Mouse (Mus musculus): ENCODE data around the gene Gpc4. TPM values are rescaled to one million over a fixed set of nuclear protein-coding genes. Genes with fewer than 3 reads are reported as not detected.

The Gpc4 gene
- total RNA-seq, 4 experiments from 2014 or later = 87.2 to 214 (median 143) TPM

GRCm38 (mm10) chrX:52145563-52145962, 19.5 kb downstream of the Gpc4 start:
- no peak for DNase-seq

GRCm38 (mm10) chrX:52144491-52144890, 20.6 kb downstream of the Gpc4 start:
- DNase-seq = no peak

GRCm38 (mm10) chrX:52140316-52140715, 24.7 kb downstream of the Gpc4 start:
- no peak for DNase-seq

- DNase-seq = no peak
Observed at GRCm38 (mm10) chrX:52138461-52139075, 26.5 kb downstream of the Gpc4 start.

- no peak for DNase-seq
Observed at GRCm38 (mm10) chrX:52138033-52138432, 27.0 kb downstream of the Gpc4 start.

GRCm38 (mm10) chrX:52136525-52136924, 28.5 kb downstream of the Gpc4 start:
- no peak for DNase-seq

GRCm38 (mm10) chrX:52129604-52130003, 35.4 kb downstream of the Gpc4 start:
- no peak for DNase-seq

GRCm38 (mm10) chrX:52128794-52129193, 36.3 kb downstream of the Gpc4 start:
- DNase-seq = no peak

GRCm38 (mm10) chrX:52113651-52114050, 51.4 kb downstream of the Gpc4 start:
- DNase-seq = no peak

- no peak for DNase-seq
Observed at GRCm38 (mm10) chrX:52109663-52110062, 55.4 kb downstream of the Gpc4 start.

- no peak for DNase-seq
Observed at GRCm38 (mm10) chrX:52108966-52109365, 56.1 kb downstream of the Gpc4 start.

GRCm38 (mm10) chrX:52103771-52104170, 61.3 kb downstream of the Gpc4 start:
- DNase-seq = no peak

- no peak for DNase-seq
Observed at GRCm38 (mm10) chrX:52101940-52102339, 63.1 kb downstream of the Gpc4 start.

GRCm38 (mm10) chrX:52101445-52101844, 63.6 kb downstream of the Gpc4 start:
- DNase-seq = no peak

- DNase-seq = no peak
Observed at GRCm38 (mm10) chrX:52087726-52088348, 77.2 kb downstream of the Gpc4 start.

- no peak for DNase-seq
Observed at GRCm38 (mm10) chrX:52086885-52087573, 78.0 kb downstream of the Gpc4 start.

- no peak for DNase-seq
Observed at GRCm38 (mm10) chrX:52083557-52083956, 81.5 kb downstream of the Gpc4 start.

- DNase-seq = no peak
Observed at GRCm38 (mm10) chrX:52072410-52072809, 92.6 kb downstream of the Gpc4 start.

- no peak for DNase-seq
Observed at GRCm38 (mm10) chrX:52053416-52053815, 111.6 kb downstream of the Gpc4 start.

GRCm38 (mm10) chrX:52052011-52052410, 113.0 kb downstream of the Gpc4 start:
- peak; percentile 28 for DNase-seq

- DNase-seq = no peak
Observed at GRCm38 (mm10) chrX:52050941-52051340, 114.1 kb downstream of the Gpc4 start.

GRCm38 (mm10) chrX:52039875-52040274, 125.2 kb downstream of the Gpc4 start:
- no peak for DNase-seq

- DNase-seq = no peak
Observed at GRCm38 (mm10) chrX:52030146-52030545, 134.9 kb downstream of the Gpc4 start.

GRCm38 (mm10) chrX:52017660-52018059, 147.4 kb downstream of the Gpc4 start:
- DNase-seq = no peak

All from adrenal gland, adult 8-10 months (tissue).